Mouse (Mus musculus) kidney, postnatal 25 days (tissue): ENCODE results near the gene Gm10181.
"Not testable (repeated sequence)": the region's sequence is repeated elsewhere in the genome, so short reads cannot be mapped to it uniquely, and the experiment has no call there.

ENCODE experiments used
- DNase-seq, 2 experiments: peaks; one replicate each; pipeline ENCODE4 v3.0.0; 2021; ENCODE audit warnings: mixed read lengths in 2 of 2

Gm10181 gene

GRCm38 (mm10) chr9:25089122-25089521, at the start of gene Gm10181:
Gene Gm10181, plus strand, starts transcription at chr9:25089422.
- no peak for DNase-seq

DNA sequence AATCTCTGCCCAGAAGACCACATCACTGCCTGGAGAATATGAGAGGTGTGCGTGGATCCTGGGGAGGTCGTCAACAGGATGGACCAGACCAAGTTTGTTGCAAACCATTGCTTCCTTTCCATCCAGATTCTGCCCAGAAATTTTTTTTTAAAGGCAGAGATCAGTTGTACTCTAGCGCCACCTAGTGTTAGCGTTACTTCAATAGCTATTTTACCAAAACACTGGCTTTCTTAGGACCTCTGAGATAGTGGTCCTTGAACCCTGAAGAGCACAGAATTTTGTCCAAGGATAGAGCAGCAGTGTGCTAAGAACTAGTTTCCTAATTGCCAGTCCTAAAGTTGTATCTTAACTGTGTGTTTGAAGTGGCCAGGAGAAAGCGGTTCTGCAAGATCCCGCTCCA, 47.6 kb upstream of the Gm10181 start:
- peak in 1 of 2 experiments; percentile 51 for DNase-seq

DNA sequence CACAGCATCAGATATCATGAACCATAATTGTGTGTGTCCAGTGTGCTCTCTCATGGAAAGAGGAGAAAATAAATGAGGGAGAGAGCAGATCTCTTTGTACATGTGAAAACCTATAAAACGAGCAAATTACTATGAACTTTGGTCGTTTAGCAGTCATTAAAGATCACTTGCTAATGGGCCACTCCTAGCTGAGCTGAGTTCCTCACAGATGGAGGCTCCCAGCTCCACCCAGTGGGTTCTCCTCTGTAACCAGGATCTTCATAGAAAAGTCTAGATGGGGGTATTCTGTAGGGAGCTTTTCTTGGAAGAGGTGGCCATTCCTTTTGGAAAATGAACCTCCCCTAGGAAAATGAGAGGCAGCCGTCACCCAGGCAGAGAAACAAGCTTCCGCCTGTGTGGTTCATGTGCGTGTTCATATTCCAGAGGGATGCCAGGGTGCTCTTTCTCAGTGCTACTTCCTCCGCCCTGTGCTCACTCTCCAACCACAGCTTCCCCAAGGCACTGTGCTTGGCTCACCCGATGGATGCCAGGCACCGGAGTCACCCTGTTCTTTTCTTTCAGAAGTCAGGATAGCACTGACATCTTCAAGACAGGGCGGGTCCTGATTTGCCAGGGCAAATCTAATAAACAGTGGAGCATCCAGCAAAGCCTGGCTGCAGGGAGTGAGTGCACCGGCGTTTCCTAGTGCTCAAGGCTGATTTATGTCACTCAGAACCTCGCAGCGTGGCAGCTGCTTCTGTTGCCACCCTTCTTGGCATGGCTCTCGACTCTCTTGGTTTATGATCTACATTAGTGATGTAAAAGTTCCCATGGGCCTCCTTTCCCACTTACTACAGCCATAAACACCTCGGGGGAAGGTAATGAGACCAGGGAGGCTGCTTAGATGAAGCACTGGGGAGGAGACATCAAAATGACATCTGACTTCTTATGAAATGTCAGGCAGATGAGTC, 46.8 kb upstream of the Gm10181 start:
- DNase-seq: no peak

GRCm38 (mm10) chr9:25044325-25044724, 44.9 kb upstream of the Gm10181 start:
- DNase-seq: no peak

DNA sequence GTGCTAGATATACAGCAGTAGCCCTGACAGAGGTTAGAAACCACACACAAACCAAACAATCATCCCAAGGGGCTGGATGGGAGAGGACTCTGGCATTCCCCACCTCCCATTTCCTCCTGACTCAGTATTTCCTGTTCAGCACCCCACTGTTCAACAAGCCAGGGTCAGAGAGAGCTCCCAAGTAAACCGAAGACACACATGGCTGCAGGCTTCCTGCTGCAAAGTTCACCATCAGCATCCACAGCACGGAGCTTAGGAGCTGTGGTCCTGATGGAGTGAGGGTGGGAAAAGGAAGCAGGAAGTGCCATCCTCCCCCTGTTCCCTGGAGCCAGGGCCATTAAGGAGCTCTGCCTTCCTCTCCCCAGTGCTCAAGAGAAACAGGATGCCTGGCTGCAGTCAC, 40.9 kb upstream of the Gm10181 start:
- no peak for DNase-seq

DNA sequence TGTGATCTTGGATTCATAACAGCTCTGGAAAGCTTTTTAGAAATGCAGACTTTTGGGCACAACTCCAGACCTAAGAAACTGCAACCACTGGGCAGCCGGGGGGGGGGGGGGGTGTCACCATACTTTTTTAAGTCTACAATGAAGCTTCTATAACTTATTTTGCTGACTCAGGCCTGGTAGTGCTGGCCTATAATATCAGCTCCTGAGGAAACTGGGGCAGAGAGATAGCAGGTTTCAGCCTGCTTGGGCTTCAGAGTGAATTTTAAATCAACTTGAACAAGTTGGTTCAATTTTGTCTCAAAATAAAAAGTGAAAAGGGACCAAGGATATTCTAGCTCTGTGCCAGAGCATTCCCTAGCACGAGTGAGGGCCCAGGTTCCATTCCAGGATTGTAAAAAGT, 40.3 kb upstream of the Gm10181 start:
- DNase-seq: no peak

DNA sequence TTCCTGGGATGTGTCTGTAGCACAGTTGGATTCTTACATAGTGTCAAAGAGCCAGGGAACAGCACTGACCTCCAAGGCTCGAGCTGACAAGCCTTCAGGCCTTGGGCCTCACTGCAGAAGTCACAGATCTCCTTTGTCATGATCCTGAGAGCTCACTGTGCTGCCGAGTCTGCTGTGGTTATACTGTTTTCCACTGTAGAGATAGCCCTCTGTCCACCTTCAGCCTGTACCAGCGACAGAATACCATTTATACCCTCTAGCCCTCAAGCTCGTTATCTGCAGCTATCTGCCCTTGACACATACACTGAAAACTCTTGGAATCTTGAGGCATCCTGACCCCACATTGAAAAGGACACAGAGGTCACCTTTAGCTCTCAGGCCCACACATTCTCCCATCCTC, 37.3 kb upstream of the Gm10181 start:
- no peak for DNase-seq

GRCm38 (mm10) chr9:25055650-25056376, 33.4 kb upstream of the Gm10181 start:
- no peak for DNase-seq

- peak in 1 of 2 experiments; percentile 28 for DNase-seq
Measured at GRCm38 (mm10) chr9:25058726-25059125, 30.5 kb upstream of the Gm10181 start.

- DNase-seq: no peak
Measured at GRCm38 (mm10) chr9:25072666-25073065, 16.6 kb upstream of the Gm10181 start.

DNA sequence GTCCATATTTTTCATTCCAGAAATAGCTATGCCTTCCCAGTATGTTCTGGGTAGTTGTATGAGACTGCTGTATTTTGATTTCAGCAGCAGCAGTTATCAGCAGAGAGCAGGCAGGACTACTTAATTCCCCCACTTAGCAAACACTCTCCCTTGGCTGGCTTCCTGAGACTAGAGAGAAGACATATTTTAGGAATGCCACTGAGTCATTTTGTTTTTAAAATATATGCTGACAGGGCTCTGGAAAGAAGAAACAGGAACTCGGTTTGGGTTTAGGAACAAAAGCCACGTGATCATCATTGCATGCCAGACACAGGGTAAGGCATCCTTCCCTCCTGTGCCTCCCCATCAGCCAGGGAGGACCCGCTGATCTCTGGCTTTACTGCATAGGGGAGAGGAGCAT, 13.2 kb upstream of the Gm10181 start:
- DNase-seq: no peak

DNA sequence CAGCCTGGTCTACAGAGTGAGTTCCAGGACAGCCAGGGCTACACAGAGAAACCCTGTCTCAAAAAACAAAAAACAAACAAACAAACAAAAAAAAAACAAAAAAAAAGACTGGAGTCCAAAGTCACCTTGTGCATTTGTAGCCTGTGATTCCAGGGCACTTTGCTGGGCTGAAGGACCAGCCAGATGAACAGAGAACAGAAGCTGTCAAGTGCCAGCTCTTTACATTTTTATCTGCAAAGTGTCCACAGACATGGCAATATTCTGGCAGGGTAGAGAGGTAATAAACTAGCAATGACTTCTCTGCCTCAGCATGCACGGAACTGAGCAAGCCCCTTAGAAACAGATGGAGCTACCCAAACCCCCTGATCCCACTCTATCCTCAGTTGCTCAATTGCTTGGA, 12.7 kb upstream of the Gm10181 start:
- no peak for DNase-seq

DNA sequence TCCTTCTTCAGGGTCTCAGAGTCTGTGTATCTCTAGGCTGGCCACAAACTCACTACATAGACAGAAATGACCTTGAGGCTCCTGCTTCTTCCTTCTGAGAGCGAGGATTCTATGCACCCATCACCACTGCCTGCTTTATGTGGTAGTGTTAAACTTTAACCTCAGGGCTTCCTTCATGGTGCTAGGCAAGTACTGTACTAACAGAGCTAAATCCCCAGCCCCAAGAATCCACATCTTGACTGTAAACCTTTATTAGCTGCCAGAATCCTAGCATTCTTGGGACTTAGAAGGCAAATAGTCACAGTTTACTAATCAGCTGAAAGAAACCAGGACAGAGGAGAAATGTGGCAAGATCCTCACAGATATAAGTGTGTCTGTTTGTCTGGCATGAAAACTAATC, 1.6 kb downstream of the Gm10181 start:
- DNase-seq: no peak

- DNase-seq: no peak
Measured at GRCm38 (mm10) chr9:25102881-25103280, 13.7 kb downstream of the Gm10181 start.

DNA sequence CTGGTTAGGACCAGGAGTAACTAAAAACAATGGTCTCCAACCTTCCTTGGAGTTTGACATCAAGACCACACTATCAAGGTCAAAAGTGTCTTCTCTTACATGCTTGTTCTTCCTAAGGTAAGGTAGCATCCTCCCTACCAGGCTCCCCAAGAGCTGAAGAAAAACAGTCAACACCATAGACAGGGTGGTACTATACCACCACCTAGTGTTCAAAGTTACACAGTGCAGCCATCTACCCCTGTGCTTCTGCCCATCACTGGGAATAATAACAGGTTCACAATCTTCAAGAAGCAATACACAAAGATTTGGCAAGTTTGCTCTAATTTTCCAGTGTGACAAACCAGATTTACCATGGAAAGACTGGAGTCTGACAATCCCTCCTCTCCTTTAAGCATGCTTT, 15.4 kb downstream of the Gm10181 start:
- DNase-seq: peak; percentile 40 to 53

- not testable (repeated sequence) for DNase-seq
Measured at GRCm38 (mm10) chr9:25123590-25123989, 34.4 kb downstream of the Gm10181 start.

- DNase-seq: no peak
Measured at GRCm38 (mm10) chr9:25124048-25124447, 34.8 kb downstream of the Gm10181 start.

- DNase-seq: no peak
Measured at GRCm38 (mm10) chr9:25132253-25132652, 43.0 kb downstream of the Gm10181 start.

DNA sequence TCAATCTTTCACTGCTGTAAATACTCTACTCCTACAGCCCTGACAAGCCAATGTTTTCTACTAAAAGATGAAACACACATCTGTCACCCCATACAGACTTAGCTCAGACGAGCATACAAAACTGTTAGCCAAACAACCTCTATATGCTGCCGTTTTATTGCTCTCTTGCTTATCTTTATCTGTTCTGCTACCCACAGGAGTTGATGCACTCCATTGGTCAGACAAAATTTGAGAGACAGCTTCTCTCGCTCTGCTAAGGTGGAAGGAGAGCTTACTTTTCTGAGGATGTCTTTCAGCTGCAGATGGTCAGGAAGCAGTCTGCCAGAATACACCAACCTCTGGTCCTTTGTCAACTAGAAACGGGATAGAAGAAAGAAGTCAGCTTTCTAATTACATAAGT, 43.7 kb downstream of the Gm10181 start:
- DNase-seq: no peak

- DNase-seq: no peak
Measured at GRCm38 (mm10) chr9:25138900-25139299, 49.7 kb downstream of the Gm10181 start.
